Mouse (Mus musculus) neural tube, embryonic 11.5 days (tissue): Measurements from ENCODE around the gene Ap5s1. TPM values are rescaled to one million over a fixed set of nuclear protein-coding genes. Genes with fewer than 3 reads are reported as not detected.

ENCODE experiments used
- ATAC-seq: fragments of 200-750 bp; cut with Nextera tagmentation; 2 replicates; pipeline ENCODE4 v1.8.0; 2017; ENCODE audit warnings: moderate number of reproducible peaks, mild to moderate bottlenecking, moderate TSS enrichment, moderate library complexity; ENCODE audit not compliant: insufficient read depth, low FRiP score, low TSS enrichment
- DNase-seq: peaks from one replicate; pipeline ENCODE4 v3.0.0-alpha.2; 2015; ENCODE audit warnings: low spot score
- H3K27ac ChIP-seq: fragments of 300-500 bp; sonication (generic); 2 replicates; pipeline ENCODE4 v1.5.1; 2014; ENCODE audit warnings: low read depth, mild to moderate bottlenecking, low read length
- H3K27me3 ChIP-seq: fragments of 300-500 bp; sonication (generic); 2 replicates; pipeline ENCODE4 v1.6.1; 2014; ENCODE audit warnings: mild to moderate bottlenecking, low read length, mixed read lengths; ENCODE audit not compliant: control insufficient read depth, insufficient read depth
- H3K36me3 ChIP-seq: fragments of 300-500 bp; sonication (generic); 2 replicates; pipeline ENCODE4 v1.6.1; 2014; ENCODE audit warnings: mild to moderate bottlenecking, low read length, moderate library complexity, mixed read lengths; ENCODE audit not compliant: control insufficient read depth, insufficient read depth
- H3K4me1 ChIP-seq: fragments of 300-500 bp; sonication (generic); 2 replicates; pipeline ENCODE4 v1.6.1; 2014; ENCODE audit warnings: low read length, mixed read lengths; ENCODE audit not compliant: control insufficient read depth, insufficient read depth
- H3K4me2 ChIP-seq: fragments of 300-500 bp; sonication (generic); 2 replicates; pipeline ENCODE4 v1.6.1; 2014; ENCODE audit warnings: low read depth, mild to moderate bottlenecking, moderate library complexity
- H3K4me3 ChIP-seq: fragments of 300-500 bp; sonication (generic); 2 replicates; pipeline ENCODE4 v1.5.1; 2014; ENCODE audit warnings: low read depth, low read length
- H3K9ac ChIP-seq: fragments of 300-500 bp; sonication (generic); 2 replicates; pipeline ENCODE4 v1.6.1; 2014; ENCODE audit warnings: mild to moderate bottlenecking, low read length
- H3K9me3 ChIP-seq: fragments of 300-500 bp; sonication (generic); 2 replicates; pipeline ENCODE4 v1.6.1; 2016; ENCODE audit warnings: low read length; ENCODE audit not compliant: control insufficient read depth
- WGBS: fragments of 180-500 bp; shearing (Covaris S2); extraction: QIAGEN DNeasy Blood & Tissue Kit; methylation state at CpG from one replicate; pipeline ENCODE4 v1.1.7; 2014; 5-methylcytosine and 5-hydroxymethylcytosine counted together
- polyA plus RNA-seq: library from polyadenylated mRNA; unstranded; fragments of >200 nt; fragmentation: Nextera tagmentation; extraction: Ambion mirVana; gene quantifications from 2 replicates; pipeline ENCODE4 v1.2.1, GENCODE M21; 2014

The Ap5s1 gene
- 27.6 and 29.0 TPM in 2 replicates for polyA plus RNA-seq

DNA sequence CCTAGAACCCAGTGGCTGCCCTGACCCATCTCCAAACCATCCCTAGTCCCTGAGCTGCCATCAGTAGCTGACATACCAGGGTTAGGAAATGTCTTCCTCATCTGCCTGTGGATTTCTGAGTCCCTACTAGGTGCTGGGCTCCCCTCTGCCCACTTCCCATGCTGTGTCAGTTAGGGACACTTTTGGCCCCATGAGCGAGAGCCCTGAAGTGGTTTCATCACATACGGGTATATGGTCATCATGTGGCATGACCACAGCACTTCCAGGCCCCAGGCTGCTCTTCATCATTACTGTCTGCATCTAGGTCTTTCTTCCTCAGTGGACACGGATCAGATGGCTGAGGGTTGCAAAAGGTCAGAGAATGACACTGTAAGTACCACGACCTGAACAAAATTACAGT, at the start of gene Ap5s1:
Gene Ap5s1 (plus strand): TSS at position 301 of the 400 bp plus-strand sequence.
- WGBS, result 85% methylated on average over 4 of the region's 4 CpGs
- ATAC-seq, result no peak
- Histone ChIP-seq H3K27ac (no peak within 1 kb of the TSS), H3K4me1 (peaks cover 5% of the 10 kb centered on the region; the same call in 1 of the 2 replicates), H3K4me3 (no peak within 1 kb of the TSS), H3K27me3 (no peaks in the 10 kb centered on the region), H3K36me3 (no peaks in the 10 kb centered on the region), H3K9me3 (no peaks in the 10 kb centered on the region), H3K4me2 (no peak within 1 kb of the TSS), H3K9ac (no peak within 1 kb of the TSS)
- no peak for DNase-seq

GRCm38 (mm10) chr2:131159491-131159910, 47.4 kb upstream of the Ap5s1 start:
- H3K9me3 ChIP-seq, result no peaks in the 10 kb centered on the region
- peak overlapping the region; percentile 71 for H3K4me3 ChIP-seq
- no peaks in the 10 kb centered on the region for H3K27me3 ChIP-seq
- H3K4me1 ChIP-seq, result 0 out of 2 replicates have a peak, but pooled peaks cover 10% of the 10 kb centered on the region
- peak; percentile 72 for ATAC-seq
- H3K27ac ChIP-seq, result peak overlapping the region; percentile 90
- peak overlapping the region; percentile 81 for H3K9ac ChIP-seq
- WGBS, result 0% methylated on average over 18 of the region's 18 CpGs
- H3K4me2 ChIP-seq, result peak overlapping the region; percentile 93
- no peak for DNase-seq
- H3K36me3 ChIP-seq, result no peaks in the 10 kb centered on the region

- under 1% methylated on average over 54 of the region's 54 CpGs for WGBS
- ATAC-seq (peak; percentile 97), DNase-seq (peak; percentile 98)
- Histone ChIP-seq H3K9me3 (no peaks in the 10 kb centered on the region), H3K27ac (peak within 1 kb of the TSS; percentile 90), H3K4me3 (peak within 1 kb of the TSS; percentile 71), H3K36me3 (no peaks in the 10 kb centered on the region), H3K9ac (peak within 1 kb of the TSS; percentile 81), H3K4me2 (peak within 1 kb of the TSS; percentile 93), H3K27me3 (no peaks in the 10 kb centered on the region), H3K4me1 (0 out of 2 replicates have a peak, but pooled peaks cover 10% of the 10 kb centered on the region)
Observed at GRCm38 (mm10) chr2:131159938-131160581, 46.8 kb upstream of the Ap5s1 start, which contains the start of gene 1700037H04Rik. Gene 1700037H04Rik (minus strand): TSS chr2:131160081.

- Histone ChIP-seq H3K4me2 (peak overlapping the region; percentile 83), H3K36me3 (no peaks in the 10 kb centered on the region), H3K27me3 (no peaks in the 10 kb centered on the region), H3K4me1 (0 out of 2 replicates have a peak, but pooled peaks cover 10% of the 10 kb centered on the region), H3K27ac (peak overlapping the region; percentile 90), H3K4me3 (peak overlapping the region; percentile 71), H3K9me3 (no peaks in the 10 kb centered on the region), H3K9ac (peak overlapping the region; percentile 79)
- ATAC-seq (no peak), DNase-seq (peak; percentile 48)
- under 1% methylated on average over 17 of the region's 17 CpGs for WGBS
Observed at GRCm38 (mm10) chr2:131160671-131161111, 46.2 kb upstream of the Ap5s1 start.

- no peak overlapping the region for H3K4me3 ChIP-seq
- no peak for ATAC-seq
- no peak overlapping the region for H3K27ac ChIP-seq
- 73% methylated on average over 7 of the region's 7 CpGs for WGBS
- 0 out of 2 replicates have a peak, but pooled peaks cover 5% of the 10 kb centered on the region for H3K4me1 ChIP-seq
- H3K27me3 ChIP-seq, result no peaks in the 10 kb centered on the region
- no peak overlapping the region for H3K9ac ChIP-seq
- H3K4me2 ChIP-seq, result no peak overlapping the region
- no peaks in the 10 kb centered on the region for H3K36me3 ChIP-seq
- no peak for DNase-seq
- H3K9me3 ChIP-seq, result no peaks in the 10 kb centered on the region
Observed at GRCm38 (mm10) chr2:131163924-131164323, 43.0 kb upstream of the Ap5s1 start.

GRCm38 (mm10) chr2:131166172-131166571, 40.7 kb upstream of the Ap5s1 start:
- H3K27me3 ChIP-seq, result peaks cover 8% of the 10 kb centered on the region
- H3K4me3 ChIP-seq, result no peak overlapping the region
- ATAC-seq (no peak), DNase-seq (no peak)
- H3K9me3 ChIP-seq, result no peaks in the 10 kb centered on the region
- no peak overlapping the region for H3K9ac ChIP-seq
- no peaks in the 10 kb centered on the region for H3K36me3 ChIP-seq
- 86% methylated on average over 2 of the region's 2 CpGs for WGBS
- no peak overlapping the region for H3K27ac ChIP-seq
- 0 out of 2 replicates have a peak, but pooled peaks cover 2% of the 10 kb centered on the region for H3K4me1 ChIP-seq
- no peak overlapping the region for H3K4me2 ChIP-seq

DNA sequence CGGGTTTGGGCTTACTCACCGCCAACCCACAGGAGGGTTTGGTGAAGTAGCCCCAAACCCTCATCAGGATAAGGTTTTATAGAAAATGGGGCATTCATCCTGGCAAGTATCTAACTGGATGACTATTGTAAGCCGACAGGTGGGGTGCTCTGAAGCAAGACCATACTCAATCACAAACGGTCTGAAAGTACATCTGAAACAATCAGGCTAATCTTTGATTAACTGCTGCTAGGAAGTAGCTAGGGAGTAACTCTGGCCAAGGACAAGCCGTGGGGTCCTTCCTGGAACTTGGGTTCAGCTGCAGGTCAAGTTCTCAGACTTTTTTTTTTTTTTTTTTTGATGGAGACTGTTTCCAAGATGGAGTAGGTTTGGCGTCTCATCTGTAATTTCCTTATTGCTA, 38.9 kb upstream of the Ap5s1 start:
- WGBS, result 85% methylated on average over 6 of the region's 6 CpGs
- 0 out of 2 replicates have a peak, but pooled peaks cover 6% of the 10 kb centered on the region for H3K4me1 ChIP-seq

DNA sequence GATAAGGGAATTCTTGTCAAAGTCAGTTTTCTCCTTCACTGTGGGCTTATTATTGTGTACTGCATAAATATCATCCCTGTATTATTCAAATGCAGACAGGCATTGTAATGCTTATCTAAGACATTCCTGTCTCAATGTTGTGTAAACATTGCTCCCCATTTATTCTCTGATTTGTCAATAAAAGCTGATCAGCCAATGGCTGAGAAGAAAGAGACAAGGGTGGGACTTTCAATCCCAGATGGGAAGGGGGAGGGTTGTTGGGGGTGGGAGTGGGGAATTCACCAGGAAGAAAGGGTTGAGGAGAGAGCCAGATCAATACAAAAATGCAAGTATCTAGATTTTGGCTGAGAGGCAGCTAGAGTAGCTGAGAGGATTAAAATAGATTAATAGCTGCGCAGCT, 38.0 kb upstream of the Ap5s1 start:
- Histone ChIP-seq H3K4me1 (0 out of 2 replicates have a peak, but pooled peaks cover 6% of the 10 kb centered on the region), H3K27ac (no peak overlapping the region), H3K36me3 (no peaks in the 10 kb centered on the region; the same call in 1 of the 2 replicates), H3K9me3 (no peaks in the 10 kb centered on the region), H3K27me3 (peaks cover 32% of the 10 kb centered on the region), H3K9ac (no peak overlapping the region), H3K4me2 (no peak overlapping the region), H3K4me3 (no peak overlapping the region)
- no peak for DNase-seq
- no peak for ATAC-seq
- 71% methylated on average over 1 of the region's 1 CpGs for WGBS

More for the DNA sequence above, 38.9 kb upstream of the Ap5s1 start:
- DNase-seq (no peak), ATAC-seq (no peak)
- Histone ChIP-seq H3K4me3 (no peak overlapping the region), H3K27ac (no peak overlapping the region), H3K9me3 (no peaks in the 10 kb centered on the region), H3K36me3 (no peaks in the 10 kb centered on the region; the same call in 1 of the 2 replicates), H3K27me3 (peaks cover 22% of the 10 kb centered on the region), H3K9ac (no peak overlapping the region), H3K4me2 (no peak overlapping the region)

GRCm38 (mm10) chr2:131170936-131171335, 35.9 kb upstream of the Ap5s1 start:
- Histone ChIP-seq H3K9ac (no peak overlapping the region), H3K27ac (no peak overlapping the region), H3K4me2 (no peak overlapping the region), H3K4me3 (no peak overlapping the region), H3K36me3 (no peaks in the 10 kb centered on the region; the same call in 1 of the 2 replicates), H3K27me3 (peaks cover 32% of the 10 kb centered on the region), H3K4me1 (peaks cover 10% of the 10 kb centered on the region), H3K9me3 (no peaks in the 10 kb centered on the region)
- ATAC-seq, result no peak
- WGBS, result 7% methylated on average over 9 of the region's 9 CpGs
- no peak for DNase-seq
